Mouse (Mus musculus) hematopoietic multipotent progenitor cell, adult 10-12 weeks (in vitro differentiated cells): ENCODE measurements around the gene Sar1b. TPM values are rescaled to one million over a fixed set of nuclear protein-coding genes. Genes with fewer than 3 reads are reported as not detected.

Experiments
- polyA plus RNA-seq: library from polyadenylated mRNA; stranded (reverse); fragments of >175 nt; gene quantifications from 2 replicates; pipeline ENCODE4 v1.2.3, GENCODE M21; 2012; ENCODE audit warnings: low replicate concordance

The Sar1b gene
- 3.4 and 6.8 TPM in 2 replicates for polyA plus RNA-seq

GRCm38 (mm10) chr11:51763213-51763907, at the start of gene Sar1b, which contains the start of gene Sec24a:
TSS of gene Sar1b (plus strand) at chr11:51763687.
TSS of gene Sec24a (minus strand) at chr11:51763634.

Other genes with a start within 250 kb of the Sar1b start
- 4.5 and 9.5 TPM in 2 replicates for gene Phykpl, start 178.9 kb upstream of the Sar1b start, polyA plus RNA-seq
- gene Hnrnpab, start 156.8 kb upstream of the Sar1b start, polyA plus RNA-seq: 304 and 516 TPM in 2 replicates
- 42.9 and 74.4 TPM in 2 replicates for gene Nhp2, start 144.0 kb upstream of the Sar1b start, polyA plus RNA-seq
- 26.6 and 59.2 TPM in 2 replicates for gene Rmnd5b, start 127.8 kb upstream of the Sar1b start, polyA plus RNA-seq
- gene N4bp3, start 112.8 kb upstream of the Sar1b start, polyA plus RNA-seq: 35.6 and 84.4 TPM in 2 replicates
- 1.9 and 2.1 TPM in 2 replicates for gene D930048N14Rik, start 112.7 kb upstream of the Sar1b start, polyA plus RNA-seq
- 0.17 and 1.8 TPM in 2 replicates for gene 0610009B22Rik, start 74.8 kb upstream of the Sar1b start, polyA plus RNA-seq
- gene Sec24a, start 53 bp upstream of the Sar1b start, polyA plus RNA-seq: 27.0 and 48.1 TPM in 2 replicates
- gene Jade2, start 94.0 kb downstream of the Sar1b start, polyA plus RNA-seq: 58.4 and 86.7 TPM in 2 replicates
- 25.6 and 29.4 TPM in 2 replicates for gene Cdkn2aipnl, start 204.0 kb downstream of the Sar1b start, polyA plus RNA-seq
- 256 and 265 TPM in 2 replicates for gene Ube2b, start 237.1 kb downstream of the Sar1b start, polyA plus RNA-seq
- gene Cdkl3, start 240.5 kb downstream of the Sar1b start, polyA plus RNA-seq: 1.5 and 2.3 TPM in 2 replicates